Mouse (Mus musculus): ENCODE measurements around the gene Ubr7.

GRCm38 (mm10) chr12:102776035-102776434 lies 18.3 kb downstream of the Ubr7 start:
- TF ChIP-seq MAFK (IDR thresholded peaks at IDR 0.05; ENCODE audit: insufficient read depth, low read depth, low read length) (no peak), HCFC1 (IDR thresholded peaks at IDR 0.05; ENCODE audit: borderline replicate concordance, insufficient read depth, low read length) (no peak)
